Mouse (Mus musculus) hindbrain, embryonic 13.5 days (tissue): ENCODE results near the gene Ncdn. TPM values are rescaled to one million over a fixed set of nuclear protein-coding genes. Genes with fewer than 3 reads are reported as not detected.

ENCODE experiments used
- ATAC-seq: fragments of 200-750 bp; cut with Nextera tagmentation; 2 replicates; pipeline ENCODE4 v1.8.0; 2017; ENCODE audit warnings: moderate TSS enrichment; ENCODE audit not compliant: low FRiP score
- H3K27ac ChIP-seq: fragments of 300-500 bp; sonication (generic); 2 replicates; pipeline ENCODE4 v1.5.1; 2015; ENCODE audit warnings: inconsistent platforms, mild to moderate bottlenecking, moderate library complexity
- H3K27me3 ChIP-seq: fragments of 300-500 bp; sonication (generic); 2 replicates; pipeline ENCODE4 v1.6.1; 2015; ENCODE audit warnings: mild to moderate bottlenecking, inconsistent platforms
- H3K36me3 ChIP-seq: fragments of 300-500 bp; sonication (generic); 2 replicates; pipeline ENCODE4 v1.6.1; 2015; ENCODE audit warnings: mild to moderate bottlenecking, inconsistent platforms
- H3K4me1 ChIP-seq: fragments of 300-500 bp; sonication (generic); replicated peaks from 2 replicates; pipeline ENCODE4 v1.6.1; 2015; ENCODE audit warnings: inconsistent platforms
- H3K4me2 ChIP-seq: fragments of 300-500 bp; sonication (generic); 2 replicates; pipeline ENCODE4 v1.6.1; 2015; ENCODE audit warnings: inconsistent platforms, mild to moderate bottlenecking, moderate library complexity
- H3K4me3 ChIP-seq: fragments of 300-500 bp; sonication (generic); 2 replicates; pipeline ENCODE4 v1.5.1; 2015; ENCODE audit warnings: mild to moderate bottlenecking, inconsistent platforms
- H3K9ac ChIP-seq: fragments of 300-500 bp; sonication (generic); 2 replicates; pipeline ENCODE4 v1.6.1; 2015; ENCODE audit warnings: mild to moderate bottlenecking, inconsistent platforms
- H3K9me3 ChIP-seq: fragments of 300-500 bp; sonication (generic); 2 replicates; pipeline ENCODE4 v1.6.1; 2016; ENCODE audit warnings: inconsistent platforms
- WGBS: fragments of 180-500 bp; shearing (Covaris S2); methylation state at CpG from one replicate; pipeline ENCODE4 v1.1.7; 2015; 5-methylcytosine and 5-hydroxymethylcytosine counted together
- polyA plus RNA-seq: library from polyadenylated mRNA; unstranded; fragments of >200 nt; fragmentation: Nextera tagmentation; extraction: Ambion mirVana; gene quantifications from 2 replicates; pipeline ENCODE4 v1.2.1, GENCODE M21; 2015

Gene Ncdn
- polyA plus RNA-seq: 83.8 and 90.2 TPM in 2 replicates

DNA sequence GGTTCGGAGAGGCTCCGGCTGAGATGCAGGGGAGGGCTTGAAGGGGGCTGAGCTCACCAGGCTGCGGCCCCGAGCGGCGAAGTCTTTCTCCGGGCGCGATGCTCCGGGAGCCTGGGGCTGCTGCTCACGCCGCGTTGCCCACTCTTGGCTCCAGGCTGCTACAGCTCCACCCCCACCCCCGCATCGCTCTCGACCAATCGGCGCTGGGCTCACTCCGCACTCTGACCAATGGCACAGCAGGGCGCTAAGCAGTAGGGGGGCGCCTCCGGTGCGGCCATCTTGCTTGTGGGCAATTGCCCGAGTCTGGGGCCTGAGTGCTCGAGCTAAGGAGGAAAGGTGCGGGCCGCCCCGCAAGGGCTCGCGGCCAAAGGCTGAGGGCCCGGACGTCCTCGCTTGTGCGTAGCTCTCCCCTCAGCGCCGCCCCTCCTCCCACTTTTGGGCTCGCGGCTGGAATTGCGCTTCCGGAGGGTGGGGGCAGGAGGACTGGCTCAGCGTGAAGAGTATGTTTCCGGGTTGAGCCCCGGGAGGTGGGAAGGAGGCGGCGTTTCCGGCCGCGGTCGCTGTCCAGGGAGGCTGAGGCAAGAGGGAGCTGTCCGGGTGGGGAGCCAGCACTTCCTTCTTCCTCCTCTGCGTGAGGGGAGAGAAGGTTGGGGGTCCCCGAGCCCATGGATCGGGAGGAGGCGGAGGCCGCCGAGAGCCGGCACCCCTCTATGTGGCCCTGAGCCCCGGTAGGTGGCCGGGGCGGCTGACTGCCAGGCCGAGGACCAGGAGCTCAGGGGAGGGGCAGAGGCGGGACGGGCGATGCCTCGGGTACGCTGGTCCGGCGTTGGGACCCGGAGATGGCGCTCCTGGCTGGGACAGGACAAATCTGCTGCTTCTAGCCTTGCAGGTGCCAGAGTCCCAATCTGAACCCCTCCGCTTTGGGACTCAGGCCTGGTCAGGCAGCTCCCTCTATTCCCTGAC lies at the start of gene Ncdn, which contains the start of gene AU040320:
Gene Ncdn, minus strand, starts transcription at position 171 of the 963 bp plus-strand sequence.
Gene AU040320, plus strand, starts transcription at position 277 of the 963 bp plus-strand sequence.
- H3K4me3 ChIP-seq: peak within 1 kb of the TSS; percentile 69
- H3K4me1 ChIP-seq: peaks cover 58% of the 10 kb centered on the region
- ATAC-seq: peak; percentile 97
- peak within 1 kb of the TSS; percentile 90 for H3K9ac ChIP-seq
- WGBS: under 1% methylated on average over 69 of the region's 71 CpGs
- H3K9me3 ChIP-seq: no peaks in the 10 kb centered on the region
- peaks cover 31% of the 10 kb centered on the region for H3K36me3 ChIP-seq
- no peaks in the 10 kb centered on the region for H3K27me3 ChIP-seq
- peak within 1 kb of the TSS; percentile 97 for H3K4me2 ChIP-seq
- H3K27ac ChIP-seq: peak within 1 kb of the TSS; percentile 98

GRCm38 (mm10) chr4:126802174-126802573 lies 48.9 kb upstream of the Ncdn start:
- Histone ChIP-seq H3K27me3 (no peaks in the 10 kb centered on the region), H3K27ac (no peak overlapping the region)

DNA sequence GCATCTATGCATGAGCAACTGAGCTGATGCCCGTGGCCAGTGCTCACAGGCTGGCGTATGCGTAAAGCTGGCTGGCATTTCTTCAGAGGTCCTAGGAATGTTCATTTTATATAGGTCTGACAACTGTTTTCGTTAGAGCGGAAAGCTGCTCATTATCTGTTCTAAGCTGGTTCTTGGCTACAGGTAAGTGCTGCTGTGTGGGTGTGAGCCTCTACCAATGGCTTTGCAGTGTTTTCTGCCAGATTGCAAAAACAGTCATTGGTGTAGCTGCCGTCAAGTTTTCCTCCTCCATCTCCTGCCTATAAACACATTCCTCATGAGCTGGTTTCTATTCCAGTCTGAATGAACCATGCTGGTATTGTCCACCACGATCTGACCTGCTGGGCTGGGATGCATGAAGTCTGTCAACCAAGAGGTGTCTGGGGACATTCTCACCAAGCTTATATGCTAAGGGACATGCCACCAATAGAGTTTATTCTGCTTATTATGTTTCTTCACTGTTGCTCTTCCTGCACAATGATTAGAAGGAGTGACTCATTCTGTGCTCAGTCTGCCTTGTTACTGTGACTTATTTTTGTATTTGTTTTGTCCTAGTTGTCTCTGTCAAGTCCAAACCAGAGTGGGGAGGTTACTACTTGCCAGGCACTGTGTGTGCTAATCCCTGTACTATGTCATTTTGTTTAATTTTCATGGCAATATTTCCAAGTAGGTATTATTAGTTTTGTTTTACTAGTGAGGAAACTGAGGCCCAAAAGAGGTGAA lies 39.3 kb upstream of the Ncdn start:
- Histone ChIP-seq H3K4me3 (no peak overlapping the region), H3K9ac (no peak overlapping the region), H3K36me3 (peaks cover 53% of the 10 kb centered on the region), H3K27me3 (no peaks in the 10 kb centered on the region), H3K4me2 (no peak overlapping the region), H3K4me1 (no peaks in the 10 kb centered on the region), H3K27ac (no peak overlapping the region), H3K9me3 (no peaks in the 10 kb centered on the region; the same call in 1 of the 2 replicates)
- 94% methylated on average over 7 of the region's 7 CpGs for WGBS
- ATAC-seq: no peak

More at GRCm38 (mm10) chr4:126802174-126802573, 48.9 kb upstream of the Ncdn start:
- Histone ChIP-seq H3K9me3 (no peaks in the 10 kb centered on the region), H3K36me3 (0 out of 2 replicates have a peak, but pooled peaks cover 3% of the 10 kb centered on the region), H3K4me2 (no peak overlapping the region), H3K9ac (no peak overlapping the region), H3K4me3 (no peak overlapping the region), H3K4me1 (peaks cover 10% of the 10 kb centered on the region)
- WGBS: 93% methylated on average over 8 of the region's 8 CpGs
- ATAC-seq: no peak

GRCm38 (mm10) chr4:126782996-126783395 lies 29.8 kb upstream of the Ncdn start:
- ATAC-seq: no peak

DNA sequence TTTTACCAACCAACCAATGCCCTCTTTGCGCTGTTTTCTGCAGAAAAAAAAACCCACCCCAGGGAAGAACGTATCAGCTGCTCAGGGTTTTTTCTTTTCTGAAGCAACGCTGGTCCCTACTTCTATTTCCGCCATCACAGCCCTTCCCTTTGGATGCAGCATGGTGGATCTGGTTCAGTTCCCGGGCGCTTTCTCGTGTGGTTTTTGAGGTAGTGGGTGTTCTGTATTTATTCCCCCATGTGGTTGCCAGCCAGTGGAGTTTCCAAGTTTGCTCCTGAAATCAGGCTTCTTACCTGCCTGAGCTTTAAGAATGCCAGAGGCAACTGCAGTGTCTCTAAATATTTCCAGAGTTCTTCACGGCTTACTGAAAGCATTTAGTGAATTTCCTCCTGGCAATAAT lies 29.3 kb upstream of the Ncdn start:
- no peak overlapping the region for H3K4me2 ChIP-seq
- ATAC-seq: no peak
- no peaks in the 10 kb centered on the region for H3K9me3 ChIP-seq
- H3K36me3 ChIP-seq: no peaks in the 10 kb centered on the region
- H3K27ac ChIP-seq: no peak overlapping the region
- peaks cover 37% of the 10 kb centered on the region for H3K4me1 ChIP-seq
- no peak overlapping the region for H3K9ac ChIP-seq
- 91% methylated on average over 8 of the region's 8 CpGs for WGBS
- no peaks in the 10 kb centered on the region for H3K27me3 ChIP-seq
- H3K4me3 ChIP-seq: no peak overlapping the region

More at GRCm38 (mm10) chr4:126782996-126783395, 29.8 kb upstream of the Ncdn start:
- H3K4me3 ChIP-seq: no peak overlapping the region
- no peak overlapping the region for H3K27ac ChIP-seq
- peaks cover 35% of the 10 kb centered on the region for H3K4me1 ChIP-seq
- no peaks in the 10 kb centered on the region for H3K9me3 ChIP-seq
- no peak overlapping the region for H3K4me2 ChIP-seq
- H3K36me3 ChIP-seq: peaks cover 3% of the 10 kb centered on the region; the same call in 1 of the 2 replicates
- WGBS: 88% methylated on average over 8 of the region's 8 CpGs
- no peak overlapping the region for H3K9ac ChIP-seq
- no peaks in the 10 kb centered on the region for H3K27me3 ChIP-seq

GRCm38 (mm10) chr4:126781871-126782270 lies 28.6 kb upstream of the Ncdn start:
- Histone ChIP-seq H3K27me3 (no peaks in the 10 kb centered on the region), H3K9ac (no peak overlapping the region; the same call in 1 of the 2 replicates), H3K4me2 (no peak overlapping the region), H3K9me3 (no peaks in the 10 kb centered on the region), H3K27ac (no peak overlapping the region), H3K4me3 (no peak overlapping the region), H3K36me3 (no peaks in the 10 kb centered on the region), H3K4me1 (peaks cover 43% of the 10 kb centered on the region)
- 67% methylated on average over 3 of the region's 3 CpGs for WGBS
- ATAC-seq: no peak

DNA sequence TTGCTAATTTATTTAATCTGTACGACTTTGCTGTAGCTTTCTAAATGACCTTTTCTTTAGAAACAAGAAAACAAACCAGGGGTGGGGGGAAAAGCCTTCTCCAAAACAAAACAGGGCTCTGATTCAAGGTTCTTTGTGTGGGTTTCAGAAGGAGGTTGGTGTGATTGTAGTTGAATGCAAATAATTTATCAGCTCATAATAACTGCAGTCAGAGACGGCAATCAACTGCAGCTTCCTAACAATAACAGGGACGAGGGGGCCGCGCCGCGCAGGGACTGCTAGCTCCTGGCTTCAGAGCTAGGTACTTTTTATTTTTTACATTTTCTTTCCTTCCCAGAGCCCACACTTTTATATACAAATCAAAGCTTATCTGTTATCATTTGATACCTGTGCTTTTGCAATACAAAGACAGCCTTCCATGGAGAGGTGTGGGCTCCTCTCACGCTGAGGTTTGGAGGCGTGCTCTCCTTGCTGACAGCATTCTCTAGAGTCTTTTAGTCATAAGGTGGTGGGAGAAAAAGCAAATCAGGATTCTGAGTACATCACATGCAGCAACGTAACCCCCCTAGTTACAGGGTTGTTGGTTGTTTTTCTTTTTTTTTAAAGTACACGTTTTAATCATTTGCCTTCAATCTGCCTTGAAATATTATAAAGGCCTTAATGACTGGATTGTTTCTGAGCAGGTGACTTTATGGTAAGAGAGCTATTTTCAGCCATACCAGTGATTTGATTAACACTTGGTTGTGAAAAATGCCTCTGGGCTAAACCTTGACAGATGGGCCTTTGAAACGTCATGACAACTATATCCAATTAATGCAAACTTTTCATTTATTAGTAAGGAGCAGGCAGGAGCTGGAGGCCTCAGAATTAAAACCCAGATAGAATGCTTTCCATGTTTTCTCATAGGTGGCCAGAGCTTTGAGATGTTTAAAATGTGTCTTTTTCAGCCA lies 26.9 kb upstream of the Ncdn start:
- WGBS: 21% methylated on average over 12 of the region's 12 CpGs
- Histone ChIP-seq H3K4me1 (peaks cover 43% of the 10 kb centered on the region), H3K4me2 (peak overlapping the region; percentile 37), H3K27me3 (no peaks in the 10 kb centered on the region), H3K9ac (peak overlapping the region; percentile 43), H3K4me3 (no peak overlapping the region), H3K36me3 (no peaks in the 10 kb centered on the region), H3K9me3 (no peaks in the 10 kb centered on the region), H3K27ac (peak overlapping the region; percentile 83)
- no peak for ATAC-seq

GRCm38 (mm10) chr4:126779148-126779581 lies 25.9 kb upstream of the Ncdn start:
- Histone ChIP-seq H3K27ac (peak overlapping the region; percentile 83), H3K4me3 (no peak overlapping the region), H3K36me3 (no peaks in the 10 kb centered on the region), H3K9me3 (no peaks in the 10 kb centered on the region), H3K9ac (peak overlapping the region; percentile 19), H3K4me1 (peaks cover 43% of the 10 kb centered on the region), H3K4me2 (peak overlapping the region; percentile 37), H3K27me3 (no peaks in the 10 kb centered on the region)
- WGBS: 20% methylated on average over 8 of the region's 8 CpGs
- peak; percentile 61 for ATAC-seq

DNA sequence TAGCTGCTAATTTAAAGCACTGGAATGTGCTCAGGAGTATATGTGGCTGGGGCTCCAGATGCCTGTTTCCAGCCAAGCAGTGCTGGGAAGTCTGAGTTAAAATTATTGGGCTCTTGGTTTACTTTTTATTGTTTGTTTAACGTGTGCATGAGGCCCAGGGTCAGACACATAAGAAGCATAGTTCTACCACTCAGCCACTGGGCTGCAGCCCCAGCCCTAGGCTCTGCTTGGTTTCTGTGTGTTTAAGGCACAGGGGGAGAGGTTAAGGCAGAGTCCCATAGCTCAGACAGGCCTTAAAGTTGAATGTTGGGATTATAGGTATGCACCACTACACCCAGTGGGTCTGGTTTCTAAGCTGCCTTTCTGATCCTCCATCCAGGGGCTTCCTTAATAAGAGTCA lies 21.9 kb upstream of the Ncdn start:
- Histone ChIP-seq H3K9me3 (no peaks in the 10 kb centered on the region), H3K9ac (no peak overlapping the region), H3K4me1 (peaks cover 24% of the 10 kb centered on the region), H3K27ac (no peak overlapping the region), H3K4me2 (no peak overlapping the region), H3K4me3 (no peak overlapping the region), H3K36me3 (peaks cover 8% of the 10 kb centered on the region; the same call in 1 of the 2 replicates), H3K27me3 (no peaks in the 10 kb centered on the region)
- 92% methylated on average over 1 of the region's 1 CpGs for WGBS
- no peak for ATAC-seq

DNA sequence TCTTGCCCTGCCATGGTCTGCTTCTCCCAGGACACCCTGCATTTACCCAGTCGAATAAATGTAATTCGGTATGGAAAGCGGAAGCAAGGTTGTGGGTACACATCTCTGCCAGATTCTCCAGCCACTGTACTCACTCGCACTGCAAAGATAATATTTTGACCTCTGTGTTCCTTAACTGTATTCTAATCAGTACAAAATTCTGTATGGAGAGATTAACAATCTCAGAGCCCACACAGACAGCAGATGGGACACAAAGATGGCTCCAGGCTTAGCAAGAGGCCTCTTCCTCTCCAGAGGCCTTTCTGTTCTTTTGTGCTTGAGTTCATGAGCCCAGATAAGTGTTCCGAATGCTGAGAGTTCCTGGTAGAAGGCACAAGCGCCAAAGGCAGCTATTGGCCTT lies 20.6 kb upstream of the Ncdn start:
- no peaks in the 10 kb centered on the region for H3K27me3 ChIP-seq
- H3K27ac ChIP-seq: no peak overlapping the region
- no peak overlapping the region for H3K4me3 ChIP-seq
- H3K4me2 ChIP-seq: no peak overlapping the region
- 93% methylated on average over 6 of the region's 6 CpGs for WGBS
- no peak overlapping the region for H3K9ac ChIP-seq
- no peak for ATAC-seq
- peaks cover 12% of the 10 kb centered on the region for H3K4me1 ChIP-seq
- no peaks in the 10 kb centered on the region for H3K9me3 ChIP-seq
- H3K36me3 ChIP-seq: peaks cover 14% of the 10 kb centered on the region; the same call in 1 of the 2 replicates

DNA sequence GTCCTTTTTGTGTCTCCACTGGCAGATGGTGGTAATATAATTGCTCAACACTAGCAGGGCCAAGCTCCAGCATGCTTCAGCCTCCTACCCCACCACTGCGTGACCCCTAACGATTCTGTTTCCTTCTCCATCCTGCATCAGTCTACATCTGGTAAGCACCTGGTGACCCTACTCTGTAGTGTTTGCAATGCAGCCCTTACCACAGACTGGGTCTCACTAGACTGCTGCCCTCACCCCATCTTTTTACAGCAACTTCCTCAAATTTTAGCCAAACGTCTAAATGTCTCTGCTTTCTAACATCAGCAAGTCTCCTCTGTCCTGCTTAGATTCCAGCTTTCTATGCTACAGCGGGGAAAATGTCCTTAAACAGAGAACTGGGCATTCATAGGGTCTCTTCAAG lies 17.6 kb upstream of the Ncdn start:
- Histone ChIP-seq H3K36me3 (peaks cover 22% of the 10 kb centered on the region), H3K4me3 (no peak overlapping the region), H3K4me1 (no peaks in the 10 kb centered on the region), H3K27ac (no peak overlapping the region), H3K4me2 (no peak overlapping the region), H3K27me3 (no peaks in the 10 kb centered on the region), H3K9ac (no peak overlapping the region), H3K9me3 (no peaks in the 10 kb centered on the region)
- no peak for ATAC-seq
- 89% methylated on average over 4 of the region's 4 CpGs for WGBS
